Mouse (Mus musculus): ENCODE data around the gene Zfp2. TPM values are rescaled to one million over a fixed set of nuclear protein-coding genes. Genes with fewer than 3 reads are reported as not detected.

Zfp2 gene
- polyA plus RNA-seq, 1 experiment from 2014 or later = 34.7 TPM

Other genes with a start within 250 kb of the Zfp2 start
- 49.0 and 53.8 TPM in 2 replicates for gene Zfp354c, start 88.4 kb downstream of the Zfp2 start, polyA plus RNA-seq (2014; fragmentation: Nextera tagmentation; extraction: Ambion mirVana)
- 0.56 and 0.80 TPM in 2 replicates for gene Zfp879, start 74.6 kb downstream of the Zfp2 start, polyA plus RNA-seq (2014; fragmentation: Nextera tagmentation; extraction: Ambion mirVana)
- gene Grm6, start 65.5 kb downstream of the Zfp2 start, polyA plus RNA-seq (2014; fragmentation: Nextera tagmentation; extraction: Ambion mirVana) = not detected in 2 replicates
- gene Zfp454, start 28.5 kb downstream of the Zfp2 start, polyA plus RNA-seq (2014; fragmentation: Nextera tagmentation; extraction: Ambion mirVana) = 16.0 TPM in 2 replicates
- 1.4 and 1.6 TPM in 2 replicates for gene Zfp354b, start 15.5 kb upstream of the Zfp2 start, polyA plus RNA-seq (2014; fragmentation: Nextera tagmentation; extraction: Ambion mirVana)
- not detected in 2 replicates for gene 4933414I15Rik, start 27.6 kb upstream of the Zfp2 start, polyA plus RNA-seq (2014; fragmentation: Nextera tagmentation; extraction: Ambion mirVana)
- not detected in 2 replicates for gene Prop1, start 37.6 kb upstream of the Zfp2 start, polyA plus RNA-seq (2014; fragmentation: Nextera tagmentation; extraction: Ambion mirVana)
- gene Olfr1378, start 50.4 kb upstream of the Zfp2 start, polyA plus RNA-seq (2014; fragmentation: Nextera tagmentation; extraction: Ambion mirVana) = not detected in 2 replicates
- gene Olfr1377, start 65.8 kb upstream of the Zfp2 start, polyA plus RNA-seq (2014; fragmentation: Nextera tagmentation; extraction: Ambion mirVana) = not detected in 2 replicates
- not detected in 2 replicates for gene Olfr51, start 87.4 kb upstream of the Zfp2 start, polyA plus RNA-seq (2014; fragmentation: Nextera tagmentation; extraction: Ambion mirVana)
- gene Olfr54, start 98.1 kb upstream of the Zfp2 start, polyA plus RNA-seq (2014; fragmentation: Nextera tagmentation; extraction: Ambion mirVana) = not detected in 2 replicates
- not detected in 2 replicates for gene Olfr1375, start 131.9 kb upstream of the Zfp2 start, polyA plus RNA-seq (2014; fragmentation: Nextera tagmentation; extraction: Ambion mirVana)
- gene Zfp354a, start 143.1 kb upstream of the Zfp2 start, polyA plus RNA-seq (2014; fragmentation: Nextera tagmentation; extraction: Ambion mirVana) = 8.6 and 9.9 TPM in 2 replicates